Comparison of ENCODE assay signal across 8 mouse cellular contexts in the genomic region with DNA sequence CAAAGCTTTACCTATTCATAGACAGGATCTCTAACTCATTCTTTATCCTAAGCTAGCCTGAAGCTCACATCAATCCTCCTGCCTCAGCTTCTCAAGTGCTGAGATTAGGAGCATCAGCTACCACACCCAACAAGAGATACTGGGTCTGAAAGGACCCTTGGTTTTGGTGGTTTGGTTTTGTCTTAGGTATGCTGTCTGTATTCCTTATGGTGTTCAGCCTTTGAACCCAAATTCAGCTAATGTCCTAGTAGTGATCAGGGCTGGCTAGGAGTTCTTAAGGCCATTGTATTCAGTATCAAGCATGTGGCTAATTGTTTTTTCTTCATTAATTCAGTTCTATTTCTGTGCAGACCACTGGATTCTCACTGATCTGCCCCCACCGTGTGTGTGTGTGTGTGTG. TPM values are rescaled to one million over a fixed set of nuclear protein-coding genes. Genes with fewer than 3 reads are reported as not detected.
DNase-seq lines count a peak whose midpoint lies in the region; ATAC-seq and TF ChIP-seq lines count a peak whose summit lies in the region.

No protein-coding gene starts in this region.

- no peak for ATAC-seq in kidney, embryonic 16.5 days (ENCODE audit: low FRiP score, low TSS enrichment)
- 0 out of 2 replicates have a peak, but pooled peaks have one; percentile 13 for ATAC-seq in hindbrain, embryonic 16.5 days
- peak; percentile 24 for ATAC-seq in midbrain, postnatal 0 days (ENCODE audit: low FRiP score)
- ATAC-seq in erythroid progenitor cell, adult 5-6 weeks (replicated peaks; ENCODE audit: low FRiP score, poor library complexity, severe bottlenecking): no peak

- H3K4me1 ChIP-seq in kidney, embryonic 16.5 days (ENCODE audit: insufficient read depth, low read length): peaks cover 22% of the 10 kb centered on the region
- no peaks in the 10 kb centered on the region; the same call in 1 of the 2 replicates for H3K4me1 ChIP-seq in bone marrow, adult 2 months (ENCODE audit: control insufficient read depth, insufficient read depth, low read length)
- peaks cover 19% of the 10 kb centered on the region for H3K4me1 ChIP-seq in hindbrain, embryonic 16.5 days (ENCODE audit: control insufficient read depth, insufficient read depth, low read depth, low read length)
- peaks cover 13% of the 10 kb centered on the region; the same call in 1 of the 2 replicates for H3K4me1 ChIP-seq in midbrain, postnatal 0 days (ENCODE audit: insufficient read depth, low read length)

- intact Hi-C loops in left cerebral cortex, postnatal 36 days (cut with DNase I): loop anchor here (5.0 kb wide), 1 partner anchor 140 kb away; a partner anchor contains a TSS

- peak overlapping the region; percentile 77 for H3K4me2 ChIP-seq in kidney, embryonic 16.5 days (replicated peaks; ENCODE audit: low read depth, low read length)
- H3K4me2 ChIP-seq in hindbrain, embryonic 16.5 days (ENCODE audit: low read length): peak overlapping the region; percentile 82
- peak overlapping the region; percentile 67 for H3K4me2 ChIP-seq in midbrain, postnatal 0 days (ENCODE audit: low read depth, low read length, poor library complexity, severe bottlenecking)

- H3K4me3 ChIP-seq in kidney, embryonic 16.5 days (ENCODE audit: low read length): peak overlapping the region; percentile 82
- peak overlapping the region; percentile 74 for H3K4me3 ChIP-seq in bone marrow, adult 2 months (replicated peaks; ENCODE audit: control insufficient read depth, low read depth, low read length)
- peak overlapping the region; percentile 94 for H3K4me3 ChIP-seq in hindbrain, embryonic 16.5 days (ENCODE audit: low read length)
- H3K4me3 ChIP-seq in midbrain, postnatal 0 days (ENCODE audit: low read depth, low read length): peak overlapping the region; percentile 62

- TF ChIP-seq POLR2A in bone marrow, adult 2 months (IDR thresholded peaks at IDR 0.05; ENCODE audit: borderline replicate concordance, control insufficient read depth, low read depth, low read length): no peak

- no peak for DNase-seq in kidney, postnatal 36 days
- no peak for DNase-seq in midbrain, postnatal 0 days (ENCODE audit: low spot score)
- DNase-seq in left cerebral cortex, postnatal 36 days (ENCODE audit: low spot score in 2 of 2): no peak
- no peak for DNase-seq in c-Kit-positive CD71-positive TER-119-positive erythroid progenitor cells, embryonic 14.5 days (ENCODE audit: low spot score)

- H3K9me3 ChIP-seq in kidney, embryonic 16.5 days (ENCODE audit: low read length): no peaks in the 10 kb centered on the region
- no peaks in the 10 kb centered on the region for H3K9me3 ChIP-seq in hindbrain, embryonic 16.5 days (ENCODE audit: control insufficient read depth, low read length)
- H3K9me3 ChIP-seq in midbrain, postnatal 0 days (ENCODE audit: low read length): no peaks in the 10 kb centered on the region

- H3K36me3 ChIP-seq in kidney, embryonic 16.5 days (ENCODE audit: insufficient read depth, low read length): no peaks in the 10 kb centered on the region
- H3K36me3 ChIP-seq in hindbrain, embryonic 16.5 days (ENCODE audit: control insufficient read depth, insufficient read depth, low read length): no peaks in the 10 kb centered on the region
- no peaks in the 10 kb centered on the region for H3K36me3 ChIP-seq in midbrain, postnatal 0 days (ENCODE audit: insufficient read depth, low read length)

- peak overlapping the region; percentile 95 for H3K9ac ChIP-seq in kidney, embryonic 16.5 days (replicated peaks; ENCODE audit: low read length)
- H3K9ac ChIP-seq in hindbrain, embryonic 16.5 days (ENCODE audit: low read depth, low read length): peak overlapping the region; percentile 97
- H3K9ac ChIP-seq in midbrain, postnatal 0 days (replicated peaks; ENCODE audit: low read length, poor library complexity, severe bottlenecking): peak overlapping the region; percentile 99; the same call in 1 of the 2 replicates

- no peak for TF ChIP-seq CTCF in bone marrow, adult 2 months (IDR thresholded peaks at IDR 0.05; ENCODE audit: control insufficient read depth, insufficient read depth, low read length)
- TF ChIP-seq CTCF in midbrain, postnatal 0 days (IDR thresholded peaks at IDR 0.05): no peak

- no peaks in the 10 kb centered on the region for H3K27me3 ChIP-seq in kidney, embryonic 16.5 days (ENCODE audit: insufficient read depth, low read length)
- no peaks in the 10 kb centered on the region for H3K27me3 ChIP-seq in hindbrain, embryonic 16.5 days (replicated peaks; ENCODE audit: control insufficient read depth, insufficient read depth, low read length)
- H3K27me3 ChIP-seq in midbrain, postnatal 0 days (ENCODE audit: insufficient read depth, low read length): no peaks in the 10 kb centered on the region

- 0% methylated on average over 1 of the region's 1 CpGs for WGBS in kidney, embryonic 16.5 days
- WGBS in bone marrow, adult 2 months: 3% methylated on average over 1 of the region's 1 CpGs
- 0% methylated on average over 1 of the region's 1 CpGs for WGBS in hindbrain, embryonic 16.5 days
- WGBS in midbrain, postnatal 0 days: 0% methylated on average over 1 of the region's 1 CpGs

- H3K27ac ChIP-seq in kidney, embryonic 16.5 days (ENCODE audit: low read length): peak overlapping the region; percentile 90
- H3K27ac ChIP-seq in bone marrow, adult 2 months (ENCODE audit: control insufficient read depth, insufficient read depth, low read depth, low read length, poor library complexity): peak overlapping the region; percentile 83; the same call in 1 of the 2 replicates
- peak overlapping the region; percentile 95 for H3K27ac ChIP-seq in hindbrain, embryonic 16.5 days (ENCODE audit: low read depth, low read length)
- peak overlapping the region; percentile 92 for H3K27ac ChIP-seq in midbrain, postnatal 0 days (ENCODE audit: low read depth, low read length)

RNA-seq across cellular contexts. Expression of a gene that starts 0.5 kb away (rescaled TPM):
- polyA plus RNA-seq in kidney, embryonic 16.5 days (2015; fragmentation: Nextera tagmentation; extraction: Ambion mirVana): 13.6 and 14.7 TPM in 2 replicates
- polyA plus RNA-seq in bone marrow, adult 2 months (2011; ENCODE audit: insufficient read depth, insufficient read length, low replicate concordance, missing spikeins): 5.9 and 21.1 TPM in 2 replicates
- 26.3 and 28.8 TPM in 2 replicates for polyA plus RNA-seq in hindbrain, embryonic 16.5 days (2015; fragmentation: Nextera tagmentation; extraction: Ambion mirVana)
- 56.2 and 79.5 TPM in 2 replicates for total RNA-seq in midbrain, postnatal 0 days (2014; rRNA removed)
- polyA plus RNA-seq in midbrain, postnatal 0 days (2015; fragmentation: Nextera tagmentation; extraction: Ambion mirVana): 38.5 and 53.0 TPM in 2 replicates
- 100 to 1,000 TPM; 181 TPM for total RNA-seq in left cerebral cortex, postnatal 36 days (2021)
- 7.2 and 8.8 TPM in 2 replicates for total RNA-seq in erythroid progenitor cell, adult 5-6 weeks (2015; ENCODE audit: low replicate concordance)
- total RNA-seq in erythroid progenitor cell, adult 5-6 weeks (2017; ENCODE audit: low replicate concordance): 5.2 and 8.7 TPM in 2 replicates

Comparison
In these comparisons a context has a peak if more than half of its experiments do, and no peak if none do; other contexts are left out.
1. ATAC-seq: peak in hindbrain, embryonic 16.5 days (single experiment) and midbrain, postnatal 0 days (single experiment); none in kidney, embryonic 16.5 days (single experiment) and erythroid progenitor cell, adult 5-6 weeks (single experiment).
2. Peak in every context shown above with its lines, with median percentiles within 50 percentile points of each other: H3K27ac ChIP-seq, H3K4me2 ChIP-seq, H3K4me3 ChIP-seq and H3K9ac ChIP-seq.